Mouse (Mus musculus) myocyte (in vitro differentiated cells): ENCODE results near the gene Nxpe4. TPM values are rescaled to one million over a fixed set of nuclear protein-coding genes. Genes with fewer than 3 reads are reported as not detected.

Experiments
- H3K27me3 ChIP-seq: one replicate; pipeline ENCODE4 v1.6.1; 2011; ENCODE audit not compliant: control insufficient read depth, insufficient read depth, insufficient read length
- H3K36me3 ChIP-seq: one replicate; pipeline ENCODE4 v1.6.1; 2011; ENCODE audit not compliant: control insufficient read depth, insufficient read depth
- H3K4me2 ChIP-seq: one replicate; pipeline ENCODE4 v1.6.1; 2011; ENCODE audit warnings: low read depth, control low read depth
- H3K4me3 ChIP-seq: one replicate; pipeline ENCODE4 v1.5.1; 2011; ENCODE audit warnings: mild to moderate bottlenecking, control low read depth, moderate library complexity
- H3K79me2 ChIP-seq: one replicate; pipeline ENCODE4 v1.6.1; 2011; ENCODE audit not compliant: control insufficient read depth, insufficient read depth
- H3ac ChIP-seq: one replicate; pipeline ENCODE4 v1.6.1; 2011; ENCODE audit not compliant: control insufficient read depth, insufficient read length
- CEBPB ChIP-seq: IDR thresholded peaks from 2 replicates; pipeline ENCODE4 v1.6.1; 2011; ENCODE audit warnings: mild to moderate bottlenecking, moderate library complexity; ENCODE audit not compliant: poor library complexity, insufficient read depth, severe bottlenecking
- E2F4 ChIP-seq: IDR thresholded peaks from one replicate; pipeline ENCODE4 v1.6.1; 2011; ENCODE audit warnings: mild to moderate bottlenecking, control low read depth, moderate library complexity; ENCODE audit not compliant: insufficient read depth
- MAX ChIP-seq: IDR thresholded peaks from one replicate; pipeline ENCODE4 v1.6.1; 2011; ENCODE audit warnings: low read depth, mild to moderate bottlenecking, control low read depth
- MYOD1 ChIP-seq, 3 experiments: IDR thresholded peaks; one replicate each; pipeline ENCODE4 v1.6.1; 2011; ENCODE audit warnings: control low read depth in 2 of 3, low read depth in 2 of 3, mild to moderate bottlenecking in 2 of 3, moderate library complexity in 1 of 3; ENCODE audit not compliant: insufficient read length in 2 of 3, control insufficient read depth in 1 of 3
- MYOG ChIP-seq, 3 experiments: IDR thresholded peaks; one replicate each; pipeline ENCODE4 v1.6.1; 2011; ENCODE audit warnings: control low read depth in 2 of 3, low read depth in 2 of 3, mild to moderate bottlenecking in 2 of 3; ENCODE audit not compliant: insufficient read length in 2 of 3, control insufficient read depth in 1 of 3, insufficient read depth in 1 of 3
- POLR2A ChIP-seq: IDR thresholded peaks from one replicate; pipeline ENCODE4 v1.6.1; 2011; ENCODE audit warnings: low read depth, mild to moderate bottlenecking, control low read depth, moderate library complexity; ENCODE audit not compliant: insufficient read length
- POLR2AphosphoS2 ChIP-seq: IDR thresholded peaks from one replicate; pipeline ENCODE4 v1.6.1; 2011; ENCODE audit warnings: low read depth, control low read depth; ENCODE audit not compliant: insufficient read length
- REST ChIP-seq: IDR thresholded peaks from one replicate; pipeline ENCODE4 v1.6.1; 2011; ENCODE audit warnings: mild to moderate bottlenecking, control low read depth, moderate library complexity; ENCODE audit not compliant: insufficient read depth, insufficient read length
- SRF ChIP-seq: IDR thresholded peaks from one replicate; pipeline ENCODE4 v1.6.1; 2011; ENCODE audit warnings: low read depth; ENCODE audit not compliant: control insufficient read depth, insufficient read length
- TCF12 ChIP-seq: IDR thresholded peaks from one replicate; pipeline ENCODE4 v1.6.1; 2011; ENCODE audit warnings: mild to moderate bottlenecking, control low read depth; ENCODE audit not compliant: poor library complexity, insufficient read depth, severe bottlenecking
- TCF3 ChIP-seq: IDR thresholded peaks from one replicate; pipeline ENCODE4 v1.6.1; 2011; ENCODE audit warnings: low read depth, control low read depth; ENCODE audit not compliant: insufficient read length
- USF1 ChIP-seq: IDR thresholded peaks from one replicate; pipeline ENCODE4 v1.6.1; 2011; ENCODE audit warnings: low read depth, mild to moderate bottlenecking, control low read depth, moderate library complexity
- polyA plus RNA-seq: library from polyadenylated mRNA; unstranded; fragments of >200 nt; fragmentation: generic; extraction: Trizol; gene quantifications from one replicate; pipeline ENCODE4 v1.2.1, GENCODE M21; 2012; ENCODE audit warnings: missing spikeins

The Nxpe4 gene
- polyA plus RNA-seq, 1 experiment: 0.10 TPM

- Histone ChIP-seq H3K79me2 (no peaks in the 10 kb centered on the region), H3K4me3 (no peak overlapping the region), H3K27me3 (no peaks in the 10 kb centered on the region), H3K36me3 (no peaks in the 10 kb centered on the region), H3K4me2 (no peak overlapping the region), H3ac (no peak overlapping the region)
- TF ChIP-seq MYOG (IDR thresholded peaks at IDR 0.05; ENCODE audit: control insufficient read depth in 1 of 3, insufficient read depth in 1 of 3, insufficient read length in 2 of 3, low read depth in 2 of 3) (no peak), CEBPB (no peak), REST (no peak), POLR2A (no peak), MYOD1 (IDR thresholded peaks at IDR 0.05; ENCODE audit: control insufficient read depth in 1 of 3, insufficient read length in 2 of 3, low read depth in 2 of 3) (no peak), POLR2AphosphoS2 (no peak), E2F4 (no peak), TCF12 (no peak), TCF3 (no peak), USF1 (no peak), SRF (no peak), MAX (no peak)
These were observed 212.5 kb downstream of the Nxpe4 start for GRCm38 (mm10) chr9:48374357-48374756.

GRCm38 (mm10) chr9:48388451-48388850 lies 226.6 kb downstream of the Nxpe4 start:
- no peaks in the 10 kb centered on the region for H3K36me3 ChIP-seq
- H3K79me2 ChIP-seq: no peaks in the 10 kb centered on the region
- no peak overlapping the region for H3K4me3 ChIP-seq
- no peaks in the 10 kb centered on the region for H3K27me3 ChIP-seq
- H3K4me2 ChIP-seq: no peak overlapping the region
- TF ChIP-seq REST (no peak), USF1 (no peak), TCF12 (no peak), MYOG (IDR thresholded peaks at IDR 0.05; ENCODE audit: control insufficient read depth in 1 of 3, insufficient read depth in 1 of 3, insufficient read length in 2 of 3, low read depth in 2 of 3) (no peak), CEBPB (no peak), TCF3 (no peak), MAX (no peak), POLR2AphosphoS2 (no peak)
- no peak overlapping the region for H3ac ChIP-seq

GRCm38 (mm10) chr9:48389983-48390382 lies 228.2 kb downstream of the Nxpe4 start:
- Histone ChIP-seq H3K27me3 (no peaks in the 10 kb centered on the region), H3K4me3 (no peak overlapping the region), H3K36me3 (no peaks in the 10 kb centered on the region), H3K79me2 (no peaks in the 10 kb centered on the region), H3K4me2 (no peak overlapping the region), H3ac (no peak overlapping the region)
- TF ChIP-seq MYOG (IDR thresholded peaks at IDR 0.05; ENCODE audit: control insufficient read depth in 1 of 3, insufficient read depth in 1 of 3, insufficient read length in 2 of 3, low read depth in 2 of 3) (no peak), REST (no peak), USF1 (no peak), MAX (no peak), POLR2AphosphoS2 (no peak)

GRCm38 (mm10) chr9:48403590-48404209 lies 241.9 kb downstream of the Nxpe4 start:
- H3K4me3 ChIP-seq: no peak overlapping the region
- H3ac ChIP-seq: no peak overlapping the region
- H3K4me2 ChIP-seq: no peak overlapping the region
- H3K36me3 ChIP-seq: no peaks in the 10 kb centered on the region
- no peaks in the 10 kb centered on the region for H3K79me2 ChIP-seq
- H3K27me3 ChIP-seq: no peaks in the 10 kb centered on the region
- TF ChIP-seq E2F4 (no peak), POLR2A (no peak), POLR2AphosphoS2 (no peak), TCF12 (no peak), MAX (no peak), REST (no peak), MYOD1 (IDR thresholded peaks at IDR 0.05; ENCODE audit: control insufficient read depth in 1 of 3, insufficient read length in 2 of 3, low read depth in 2 of 3) (no peak), CEBPB (no peak), USF1 (no peak), TCF3 (no peak), SRF (no peak), MYOG (IDR thresholded peaks at IDR 0.05; ENCODE audit: control insufficient read depth in 1 of 3, insufficient read depth in 1 of 3, insufficient read length in 2 of 3, low read depth in 2 of 3) (no peak)

- no peak overlapping the region for H3K4me3 ChIP-seq
- H3K36me3 ChIP-seq: no peaks in the 10 kb centered on the region
- no peak overlapping the region for H3K4me2 ChIP-seq
- no peak overlapping the region for H3ac ChIP-seq
- H3K27me3 ChIP-seq: no peaks in the 10 kb centered on the region
- TF ChIP-seq SRF (no peak), REST (no peak), POLR2A (no peak), MYOG (IDR thresholded peaks at IDR 0.05; ENCODE audit: control insufficient read depth in 1 of 3, insufficient read depth in 1 of 3, insufficient read length in 2 of 3, low read depth in 2 of 3) (no peak), POLR2AphosphoS2 (no peak), E2F4 (no peak), USF1 (no peak), MAX (no peak)
- no peaks in the 10 kb centered on the region for H3K79me2 ChIP-seq
These were observed 242.9 kb downstream of the Nxpe4 start for GRCm38 (mm10) chr9:48404687-48405086.
